Comparison of ENCODE assay signal across 17 mouse cellular contexts in genomic region chr7:75751161-75751803, GRCm38 (mm10).
DNase-seq lines count a peak whose midpoint lies in the region; ATAC-seq and TF ChIP-seq lines count a peak whose summit lies in the region.
"Had no signal": no experiment of that assay in that cellular context is flagged by ENCODE, and none has a peak within 500 bp of the region (broad histone marks: within the 10 kb centered on the region; RNA-seq: fewer than 3 reads in every experiment).

No protein-coding gene starts in this region.

- no peaks in the 10 kb centered on the region for H3K27me3 ChIP-seq in heart, embryonic 10.5 days (ENCODE audit: insufficient read depth, poor library complexity, severe bottlenecking)
- no peaks in the 10 kb centered on the region for H3K27me3 ChIP-seq in kidney, embryonic 15.5 days
- H3K27me3 ChIP-seq in liver, postnatal 0 days (ENCODE audit: insufficient read depth, low read length): no peaks in the 10 kb centered on the region
- H3K27me3 ChIP-seq: midbrain, embryonic 12.5 days had no signal

- H3K4me3 ChIP-seq in heart, embryonic 10.5 days: no peak overlapping the region
- H3K4me3 ChIP-seq in kidney, embryonic 15.5 days (replicated peaks): no peak overlapping the region
- no peak overlapping the region for H3K4me3 ChIP-seq in liver, postnatal 0 days (ENCODE audit: low read depth, low read length)
- H3K4me3 ChIP-seq: gastrocnemius, adult 2 months; left cerebral cortex, adult 2 months; midbrain, embryonic 12.5 days had no signal

- no peak for ATAC-seq in kidney, embryonic 15.5 days (replicated peaks; ENCODE audit: low FRiP score)
- ATAC-seq in erythroblast, adult 5-6 weeks (replicated peaks; ENCODE audit: low FRiP score, poor library complexity, severe bottlenecking): peak; percentile 40; the same call in 1 of the 2 replicates
- ATAC-seq in liver, postnatal 0 days: peak; percentile 87
- ATAC-seq: forebrain, embryonic 14.5 days had no signal

- peak; percentile 90 for TF ChIP-seq EP300 in liver, postnatal 0 days (IDR thresholded peaks at IDR 0.05; ENCODE audit: low read depth)

- no peak for TF ChIP-seq CTCF in liver, postnatal 0 days (IDR thresholded peaks at IDR 0.05; ENCODE audit: low read depth)

- no peak for DNase-seq in heart, embryonic 10.5 days (ENCODE audit: low spot score)
- DNase-seq in heart, postnatal 25 days (ENCODE audit: low spot score): no peak
- no peak for DNase-seq in kidney, postnatal 14 days
- DNase-seq in liver, postnatal 0 days: no peak
- DNase-seq in Muller cell, postnatal 12 days (ENCODE audit: inconsistent ontology term): no peak
- no peak for DNase-seq in gastrocnemius, adult 8-10 months (ENCODE audit: low spot score in 2 of 2)
- DNase-seq: adrenal gland, adult 8-10 months; cerebellum, adult 8-10 months; gastrocnemius, adult 2 months; lung, postnatal 14 days; retina, postnatal 1 day; thymus, postnatal 36 days had no signal

- intact Hi-C loops in heart, postnatal 25 days (cut with DNase I): no loop called here

- H3K9me3 ChIP-seq in heart, embryonic 10.5 days: no peaks in the 10 kb centered on the region
- no peaks in the 10 kb centered on the region for H3K9me3 ChIP-seq in kidney, embryonic 15.5 days (replicated peaks)
- H3K9me3 ChIP-seq in liver, postnatal 0 days (ENCODE audit: low read length): no peaks in the 10 kb centered on the region
- H3K9me3 ChIP-seq: midbrain, embryonic 12.5 days had no signal

- H3K4me2 ChIP-seq in kidney, embryonic 15.5 days: no peak overlapping the region
- no peak overlapping the region for H3K4me2 ChIP-seq in liver, postnatal 0 days (ENCODE audit: low read depth, low read length)
- H3K4me2 ChIP-seq: midbrain, embryonic 12.5 days had no signal

- 76% methylated on average over 14 of the region's 14 CpGs for WGBS in heart, embryonic 10.5 days
- WGBS in kidney, embryonic 15.5 days: 83% methylated on average over 14 of the region's 14 CpGs
- 54% methylated on average over 14 of the region's 14 CpGs for WGBS in liver, postnatal 0 days (ENCODE audit: insufficient replicate concordance)

- no peak overlapping the region for H3K9ac ChIP-seq in kidney, embryonic 15.5 days
- H3K9ac ChIP-seq in liver, postnatal 0 days (replicated peaks): no peak overlapping the region; the same call in 1 of the 2 replicates
- H3K9ac ChIP-seq: midbrain, embryonic 12.5 days had no signal

- peak overlapping the region; percentile 36; the same call in 1 of the 2 replicates for H3K27ac ChIP-seq in heart, embryonic 10.5 days
- H3K27ac ChIP-seq in kidney, embryonic 15.5 days: 0 out of 2 replicates have a peak overlapping the region, but pooled peaks have one; percentile 46
- H3K27ac ChIP-seq in liver, postnatal 0 days (ENCODE audit: low read depth): peak overlapping the region; percentile 16; the same call in 1 of the 2 replicates
- H3K27ac ChIP-seq: left cerebral cortex, adult 2 months; midbrain, embryonic 12.5 days had no signal

- H3K36me3 ChIP-seq in heart, embryonic 10.5 days: peaks cover 92% of the 10 kb centered on the region
- H3K36me3 ChIP-seq in kidney, embryonic 15.5 days: peaks cover 83% of the 10 kb centered on the region
- H3K36me3 ChIP-seq in liver, postnatal 0 days (replicated peaks; ENCODE audit: insufficient read depth, low read length): peaks cover 73% of the 10 kb centered on the region

- peaks cover 48% of the 10 kb centered on the region for H3K4me1 ChIP-seq in heart, embryonic 10.5 days
- H3K4me1 ChIP-seq in kidney, embryonic 15.5 days: peaks cover 26% of the 10 kb centered on the region
- H3K4me1 ChIP-seq in liver, postnatal 0 days (ENCODE audit: insufficient read depth): peaks cover 8% of the 10 kb centered on the region; the same call in 1 of the 2 replicates
